Mouse (Mus musculus) thymus, adult 2 months (tissue): Measurements from ENCODE around the gene Olfr301.

Source experiments
- CTCF ChIP-seq: fragments of 200-500 bp; IDR thresholded peaks from 2 replicates; pipeline ENCODE4 v1.5.1; 2012; ENCODE audit warnings: mild to moderate bottlenecking, control low read depth, low read length, moderate library complexity, borderline replicate concordance; ENCODE audit not compliant: control insufficient read depth, poor library complexity, insufficient read depth; ENCODE audit errors: extremely low read depth
- POLR2A ChIP-seq: fragments of 200-500 bp; IDR thresholded peaks from 2 replicates; pipeline ENCODE4 v1.6.1; 2012; ENCODE audit warnings: mild to moderate bottlenecking, low read length, control low read depth, moderate library complexity; ENCODE audit not compliant: control insufficient read depth, poor library complexity, insufficient read depth; ENCODE audit errors: extremely low read depth

DNA sequence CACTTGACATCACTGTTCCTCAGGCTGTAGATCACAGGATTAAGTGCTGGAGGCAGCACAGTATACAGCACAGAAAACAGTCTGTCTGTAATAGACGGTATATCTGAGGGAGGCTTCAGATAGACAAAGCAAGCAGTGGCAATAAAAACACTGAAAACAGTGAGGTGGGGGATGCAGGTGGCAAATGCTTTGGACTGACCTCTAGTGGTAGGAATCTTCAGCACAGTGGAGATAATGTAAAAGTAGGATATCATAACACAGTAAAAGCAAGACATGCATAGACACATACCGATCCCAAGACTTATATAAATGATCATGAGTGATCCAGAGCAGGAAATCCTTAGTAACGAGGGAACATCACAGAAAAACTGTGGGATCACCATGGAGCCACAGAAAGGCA is 17.9 kb upstream of the Olfr301 start:
- TF ChIP-seq CTCF (no peak), POLR2A (no peak)
